ENCODE assay signal across 9 mouse cellular contexts in genomic region chr5:50215960-50216359, GRCm38 (mm10).
DNase-seq lines count a peak whose midpoint lies in the region; ATAC-seq lines count a peak whose summit lies in the region.
"Had no signal": no experiment of that assay in that cellular context is flagged by ENCODE, and none has a peak within 500 bp of the region (broad histone marks: within the 10 kb centered on the region; RNA-seq: fewer than 3 reads in every experiment).

No protein-coding gene starts in this region.

- peak; percentile 35 for DNase-seq in kidney, adult 9 months
- DNase-seq in kidney, postnatal 4 days = no peak
- DNase-seq in thymus, postnatal 0 days (ENCODE audit: low spot score) = peak; percentile 3
- DNase-seq in thymus, postnatal 25 days = no peak
- peak; percentile 1 for DNase-seq in c-Kit-positive CD71-positive TER-119-positive erythroid progenitor cells, embryonic 14.5 days (ENCODE audit: low spot score)
- no peak for DNase-seq in right cerebral cortex, postnatal 10 days (ENCODE audit: low spot score in 2 of 2)
- DNase-seq: gastrocnemius, postnatal 14 days; thymus, adult 2 months had no signal

- no peak for ATAC-seq in erythroid progenitor cell, adult 5-6 weeks (replicated peaks; ENCODE audit: low FRiP score, poor library complexity, severe bottlenecking)

Comparison
In these comparisons a context has a peak if more than half of its experiments do, and no peak if none do; other contexts are left out.
1. DNase-seq: peak in kidney, adult 9 months (single experiment), thymus, postnatal 0 days (single experiment) and c-Kit-positive CD71-positive TER-119-positive erythroid progenitor cells, embryonic 14.5 days (single experiment); none in kidney, postnatal 4 days (0 of 2), thymus, postnatal 25 days (single experiment) and right cerebral cortex, postnatal 10 days (0 of 2).